Mouse (Mus musculus) cerebellum, postnatal 36 days (tissue): Measurements from ENCODE around the gene Eif4g1.
"Not testable (repeated sequence)": the region's sequence is repeated elsewhere in the genome, so short reads cannot be mapped to it uniquely, and the experiment has no call there.

Experiments
- DNase-seq, 2 experiments: peaks; one replicate each; pipeline ENCODE4 v3.0.0; 2021 to 2022; ENCODE audit warnings: mixed read lengths in 2 of 2

Gene Eif4g1

GRCm38 (mm10) chr16:20668013-20668412 lies at the start of gene Eif4g1:
Gene Eif4g1, plus strand, starts transcription at chr16:20668313.
- not testable (repeated sequence) for DNase-seq

- peak; percentile 17 to 20 for DNase-seq
Measured at GRCm38 (mm10) chr16:20619541-20620398, 48.3 kb upstream of the Eif4g1 start.

GRCm38 (mm10) chr16:20620399-20620735 lies 47.7 kb upstream of the Eif4g1 start:
- DNase-seq: peak in 1 of 2 experiments; percentile 16

- no peak for DNase-seq
Measured at GRCm38 (mm10) chr16:20620751-20621190, 47.3 kb upstream of the Eif4g1 start.

GRCm38 (mm10) chr16:20621191-20621990 lies 46.7 kb upstream of the Eif4g1 start, which contains the start of gene Camk2n2:
Gene Camk2n2, minus strand, starts transcription at chr16:20621287.
- DNase-seq: peak; percentile 80 to 84

- peak; percentile 66 to 74 for DNase-seq
Measured at GRCm38 (mm10) chr16:20621991-20622685, 46.0 kb upstream of the Eif4g1 start.

GRCm38 (mm10) chr16:20623211-20623610 lies 44.9 kb upstream of the Eif4g1 start:
- DNase-seq: no peak

GRCm38 (mm10) chr16:20628871-20629391 lies 39.2 kb upstream of the Eif4g1 start:
- DNase-seq: no peak

- DNase-seq: peak; percentile 65
Measured at GRCm38 (mm10) chr16:20629731-20630634, 38.1 kb upstream of the Eif4g1 start, which contains the start of gene Ece2. Gene Ece2, plus strand, starts transcription at chr16:20629828.

- DNase-seq: no peak
Measured at GRCm38 (mm10) chr16:20637410-20637809, 30.7 kb upstream of the Eif4g1 start.

- no peak for DNase-seq
Measured at GRCm38 (mm10) chr16:20638367-20638766, 29.7 kb upstream of the Eif4g1 start.

- DNase-seq: peak; percentile 80 to 83
Measured at GRCm38 (mm10) chr16:20642161-20642560, 26.0 kb upstream of the Eif4g1 start.

- DNase-seq: no peak
Measured at GRCm38 (mm10) chr16:20643911-20644310, 24.2 kb upstream of the Eif4g1 start.

GRCm38 (mm10) chr16:20651076-20651946 lies 16.8 kb upstream of the Eif4g1 start, which contains the start of gene Psmd2:
Gene Psmd2, plus strand, starts transcription at chr16:20651652.
- peak; percentile 98 for DNase-seq

- DNase-seq: no peak
Measured at GRCm38 (mm10) chr16:20651947-20652310, 16.2 kb upstream of the Eif4g1 start.

GRCm38 (mm10) chr16:20653315-20653714 lies 14.8 kb upstream of the Eif4g1 start:
- no peak for DNase-seq

- DNase-seq: no peak
Measured at GRCm38 (mm10) chr16:20657661-20658060, 10.5 kb upstream of the Eif4g1 start.

GRCm38 (mm10) chr16:20670291-20670690 lies 2.2 kb downstream of the Eif4g1 start:
- DNase-seq: no peak

- no peak for DNase-seq
Measured at GRCm38 (mm10) chr16:20671886-20672285, 3.8 kb downstream of the Eif4g1 start.

- peak; percentile 93 to 97 for DNase-seq
Measured at GRCm38 (mm10) chr16:20672500-20672902, 4.4 kb downstream of the Eif4g1 start.
